Mouse (Mus musculus): ENCODE data around the gene Srp9.

DNA sequence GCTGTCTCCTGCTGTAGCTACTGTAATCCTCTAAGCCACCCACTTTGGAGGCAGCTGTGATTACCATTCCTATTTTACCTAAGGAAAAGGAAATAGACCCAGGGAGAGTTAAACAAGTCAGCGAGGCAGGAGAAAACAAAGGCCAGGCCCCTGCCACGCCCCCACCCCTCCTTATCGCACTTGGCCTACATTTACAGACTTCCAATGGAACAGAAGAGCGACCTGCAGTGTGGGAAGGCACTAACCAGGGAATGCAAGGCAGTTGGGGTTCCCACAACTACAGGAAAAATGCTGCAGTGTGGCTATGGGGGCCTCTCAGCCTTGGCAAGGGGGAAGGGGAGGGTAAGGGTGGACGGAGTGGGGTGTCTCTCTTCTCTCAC lies 34.2 kb upstream of the Srp9 start:
- no peak for TF ChIP-seq CTCF (IDR thresholded peaks at IDR 0.05; ENCODE audit: insufficient read depth, low read length)
- no peak for TF ChIP-seq POLR2A (IDR thresholded peaks at IDR 0.05; ENCODE audit: borderline replicate concordance, extremely low read depth, low read depth, low read length)

Measured in lung, adult 2 months (tissue).